Mouse (Mus musculus): ENCODE measurements around the gene Galnt12. TPM values are rescaled to one million over a fixed set of nuclear protein-coding genes. Genes with fewer than 3 reads are reported as not detected.

Galnt12 gene
- 1.6 and 2.1 TPM in 2 replicates for polyA plus RNA-seq (2014; fragmentation: Nextera tagmentation; extraction: Ambion mirVana)

- WGBS = under 1% methylated on average over 73 of the region's 74 CpGs
- no peak for ATAC-seq (ENCODE audit: insufficient number of reproducible peaks, insufficient read depth, low FRiP score, low read depth)
- peaks cover 2 to 5% of the 10 kb centered on the region in 2 experiments; a peak in 2 of 4 replicates for H3K4me1 ChIP-seq (ENCODE audit: control insufficient read depth in 2 of 2, insufficient read depth in 2 of 2, low read length in 2 of 2)
- H3K36me3 ChIP-seq (ENCODE audit: control insufficient read depth, insufficient read depth, low read length) = no peaks in the 10 kb centered on the region
- H3K27me3 ChIP-seq (ENCODE audit: control insufficient read depth, insufficient read depth, low read length) = peaks cover 36% of the 10 kb centered on the region
- H3K4me2 ChIP-seq (ENCODE audit: low read length) = peak within 1 kb of the TSS; percentile 100
- peak within 1 kb of the TSS; percentile 70 to 71 for H3K4me3 ChIP-seq (ENCODE audit: control insufficient read depth in 1 of 2, insufficient read depth in 1 of 2, low read depth in 1 of 2, low read length in 2 of 2)
- no peaks in the 10 kb centered on the region for H3K9me3 ChIP-seq (ENCODE audit: control insufficient read depth, low read length)
- H3K9ac ChIP-seq (ENCODE audit: low read length) = peak within 1 kb of the TSS; percentile 69
- H3K27ac ChIP-seq (replicated peaks in 1 of 2; ENCODE audit: control insufficient read depth in 1 of 2, insufficient read depth in 1 of 2, low read depth in 2 of 2, low read length in 2 of 2) = no peak within 1 kb of the TSS
Measured at GRCm38 (mm10) chr4:47091493-47092386, at the start of gene Galnt12. Gene Galnt12, plus strand, starts transcription at chr4:47091909.

DNA sequence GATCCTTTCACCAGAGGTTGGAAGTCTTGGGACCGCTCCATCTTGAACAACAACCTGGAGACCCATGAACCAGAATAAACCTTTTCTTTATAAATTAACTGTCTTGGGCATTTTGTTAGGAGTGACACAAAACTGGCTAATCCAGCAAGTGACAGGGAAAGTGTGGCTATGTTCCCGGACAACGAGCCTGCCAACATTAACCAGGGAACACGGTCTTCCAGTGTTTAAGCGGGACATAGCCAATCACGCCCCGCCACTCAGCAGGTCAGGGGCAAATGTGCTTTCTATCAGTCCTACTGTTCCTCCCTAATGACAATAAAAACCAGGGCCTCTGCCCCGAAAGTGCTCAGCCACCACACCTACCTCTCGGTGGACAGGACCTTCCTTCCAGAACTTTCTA is 47.8 kb upstream of the Galnt12 start:
- no peaks in the 10 kb centered on the region for H3K9me3 ChIP-seq (ENCODE audit: control insufficient read depth, low read length)
- no peak overlapping the region for H3K27ac ChIP-seq (replicated peaks in 1 of 2; ENCODE audit: control insufficient read depth in 1 of 2, insufficient read depth in 1 of 2, low read depth in 2 of 2, low read length in 2 of 2)
- peaks cover 8% of the 10 kb centered on the region; the same call in 1 of the 2 replicates for H3K36me3 ChIP-seq (ENCODE audit: control insufficient read depth, insufficient read depth, low read length)
- no peaks in the 10 kb centered on the region for H3K27me3 ChIP-seq (ENCODE audit: control insufficient read depth, insufficient read depth, low read length)
- H3K4me1 ChIP-seq (ENCODE audit: control insufficient read depth in 2 of 2, insufficient read depth in 2 of 2, low read length in 2 of 2) = no peaks in the 10 kb centered on the region
- no peak for ATAC-seq (ENCODE audit: insufficient number of reproducible peaks, insufficient read depth, low FRiP score, low read depth)
- WGBS = 89% methylated on average over 9 of the region's 9 CpGs
- H3K4me2 ChIP-seq (ENCODE audit: low read length) = no peak overlapping the region
- H3K9ac ChIP-seq (ENCODE audit: low read length) = no peak overlapping the region
- H3K4me3 ChIP-seq (ENCODE audit: control insufficient read depth in 1 of 2, insufficient read depth in 1 of 2, low read depth in 1 of 2, low read length in 2 of 2) = no peak overlapping the region

GRCm38 (mm10) chr4:47046974-47047373 is 44.7 kb upstream of the Galnt12 start:
- Histone ChIP-seq H3K4me2 (ENCODE audit: low read length) (no peak overlapping the region), H3K36me3 (ENCODE audit: control insufficient read depth, insufficient read depth, low read length) (no peaks in the 10 kb centered on the region), H3K4me1 (ENCODE audit: control insufficient read depth in 2 of 2, insufficient read depth in 2 of 2, low read length in 2 of 2) (peaks cover 2 to 9% of the 10 kb centered on the region in 2 experiments; a peak in 2 of 4 replicates), H3K9ac (ENCODE audit: low read length) (no peak overlapping the region), H3K9me3 (ENCODE audit: control insufficient read depth, low read length) (no peaks in the 10 kb centered on the region), H3K27me3 (ENCODE audit: control insufficient read depth, insufficient read depth, low read length) (0 out of 2 replicates have a peak, but pooled peaks cover 3% of the 10 kb centered on the region), H3K4me3 (ENCODE audit: control insufficient read depth in 1 of 2, insufficient read depth in 1 of 2, low read depth in 1 of 2, low read length in 2 of 2) (no peak overlapping the region), H3K27ac (replicated peaks in 1 of 2; ENCODE audit: control insufficient read depth in 1 of 2, insufficient read depth in 1 of 2, low read depth in 2 of 2, low read length in 2 of 2) (no peak overlapping the region)
- 81% methylated on average over 6 of the region's 6 CpGs for WGBS
- ATAC-seq (ENCODE audit: insufficient number of reproducible peaks, insufficient read depth, low FRiP score, low read depth) = no peak

- no peak overlapping the region for H3K4me2 ChIP-seq (ENCODE audit: low read length)
- ATAC-seq (ENCODE audit: insufficient number of reproducible peaks, insufficient read depth, low FRiP score, low read depth) = no peak
- H3K27me3 ChIP-seq (ENCODE audit: control insufficient read depth, insufficient read depth, low read length) = 0 out of 2 replicates have a peak, but pooled peaks cover 5% of the 10 kb centered on the region
- H3K36me3 ChIP-seq (ENCODE audit: control insufficient read depth, insufficient read depth, low read length) = no peaks in the 10 kb centered on the region
- no peak overlapping the region for H3K27ac ChIP-seq (replicated peaks in 1 of 2; ENCODE audit: control insufficient read depth in 1 of 2, insufficient read depth in 1 of 2, low read depth in 2 of 2, low read length in 2 of 2)
- H3K4me3 ChIP-seq (ENCODE audit: control insufficient read depth in 1 of 2, insufficient read depth in 1 of 2, low read depth in 1 of 2, low read length in 2 of 2) = no peak overlapping the region
- WGBS = 57% methylated on average over 4 of the region's 4 CpGs
- H3K4me1 ChIP-seq (ENCODE audit: control insufficient read depth in 2 of 2, insufficient read depth in 2 of 2, low read length in 2 of 2) = peaks cover 2 to 9% of the 10 kb centered on the region in 2 experiments; a peak in 2 of 4 replicates
- no peak overlapping the region for H3K9ac ChIP-seq (ENCODE audit: low read length)
- H3K9me3 ChIP-seq (ENCODE audit: control insufficient read depth, low read length) = no peaks in the 10 kb centered on the region
Measured at GRCm38 (mm10) chr4:47047765-47048164, 43.9 kb upstream of the Galnt12 start.

DNA sequence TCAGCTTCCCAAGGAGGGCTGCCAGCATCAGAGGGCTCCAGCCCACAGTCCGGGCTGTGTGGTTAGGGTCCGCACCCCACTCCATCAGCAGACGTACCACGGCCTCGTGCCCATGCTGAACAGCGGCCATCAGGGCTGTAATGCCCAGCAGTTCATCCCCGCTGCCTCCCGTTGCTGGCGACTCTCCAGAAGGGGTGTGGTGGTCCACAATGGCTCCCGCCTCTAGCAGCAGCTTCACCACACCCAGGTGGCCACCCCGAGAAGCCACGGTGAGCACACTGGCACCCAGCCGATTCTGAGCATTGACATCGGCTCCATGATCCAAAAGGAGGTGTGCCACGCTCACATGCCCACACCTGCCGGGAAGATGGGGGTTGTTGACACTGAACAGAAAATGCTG is 42.5 kb upstream of the Galnt12 start:
- Histone ChIP-seq H3K36me3 (ENCODE audit: control insufficient read depth, insufficient read depth, low read length) (no peaks in the 10 kb centered on the region), H3K4me2 (ENCODE audit: low read length) (no peak overlapping the region), H3K9me3 (ENCODE audit: control insufficient read depth, low read length) (0 out of 2 replicates have a peak, but pooled peaks cover 2% of the 10 kb centered on the region), H3K27me3 (ENCODE audit: control insufficient read depth, insufficient read depth, low read length) (0 out of 2 replicates have a peak, but pooled peaks cover 5% of the 10 kb centered on the region), H3K4me3 (ENCODE audit: control insufficient read depth in 1 of 2, insufficient read depth in 1 of 2, low read depth in 1 of 2, low read length in 2 of 2) (no peak overlapping the region), H3K9ac (ENCODE audit: low read length) (no peak overlapping the region), H3K27ac (replicated peaks in 1 of 2; ENCODE audit: control insufficient read depth in 1 of 2, insufficient read depth in 1 of 2, low read depth in 2 of 2, low read length in 2 of 2) (no peak overlapping the region), H3K4me1 (ENCODE audit: control insufficient read depth in 2 of 2, insufficient read depth in 2 of 2, low read length in 2 of 2) (peaks cover 2 to 9% of the 10 kb centered on the region in 2 experiments; a peak in 2 of 4 replicates)
- ATAC-seq (ENCODE audit: insufficient number of reproducible peaks, insufficient read depth, low FRiP score, low read depth) = no peak
- WGBS = 89% methylated on average over 16 of the region's 16 CpGs

GRCm38 (mm10) chr4:47050167-47050566 is 41.5 kb upstream of the Galnt12 start:
- Histone ChIP-seq H3K9ac (ENCODE audit: low read length) (no peak overlapping the region), H3K4me2 (ENCODE audit: low read length) (no peak overlapping the region)

DNA sequence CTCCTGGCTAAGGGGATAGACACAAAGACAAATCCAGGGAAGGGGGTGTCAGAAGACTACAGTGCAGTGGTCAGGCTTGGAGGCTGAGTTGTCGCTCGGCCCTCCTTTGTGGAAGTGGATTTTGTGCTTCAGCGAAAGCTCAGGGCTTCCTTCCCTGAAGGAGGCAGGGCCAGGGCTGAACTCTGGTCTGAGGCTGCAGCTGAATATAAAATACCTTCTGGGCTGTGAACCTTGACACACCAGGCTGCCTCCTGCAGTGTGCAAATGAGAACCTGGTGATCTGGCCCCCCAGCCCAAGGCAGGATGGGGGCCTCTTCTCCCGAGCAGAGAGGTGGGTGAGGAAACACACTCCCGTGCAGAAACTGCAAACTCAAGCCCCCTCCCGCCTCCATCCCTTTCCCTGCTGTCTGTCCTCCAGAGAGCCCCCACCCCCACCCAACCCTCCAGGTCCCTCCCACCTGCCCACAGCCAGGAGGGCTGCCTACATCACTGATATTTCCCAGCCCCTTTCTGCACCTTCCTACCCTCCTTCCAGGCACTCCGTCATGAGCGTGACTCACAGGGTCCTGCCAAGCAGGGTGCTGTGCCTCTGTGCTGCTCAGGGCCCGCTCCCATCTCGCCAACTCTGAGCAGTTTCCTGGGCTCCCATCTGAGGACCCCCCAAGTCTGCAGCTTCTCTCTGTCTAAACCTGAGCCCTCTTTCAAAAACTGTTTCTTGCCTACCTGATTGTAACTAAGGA is 40.9 kb upstream of the Galnt12 start:
- Histone ChIP-seq H3K27ac (replicated peaks in 1 of 2; ENCODE audit: control insufficient read depth in 1 of 2, insufficient read depth in 1 of 2, low read depth in 2 of 2, low read length in 2 of 2) (no peak overlapping the region), H3K9ac (ENCODE audit: low read length) (no peak overlapping the region)
- ATAC-seq (ENCODE audit: insufficient number of reproducible peaks, insufficient read depth, low FRiP score, low read depth) = no peak

More at GRCm38 (mm10) chr4:47050167-47050566, 41.5 kb upstream of the Galnt12 start:
- Histone ChIP-seq H3K36me3 (ENCODE audit: control insufficient read depth, insufficient read depth, low read length) (no peaks in the 10 kb centered on the region), H3K27me3 (ENCODE audit: control insufficient read depth, insufficient read depth, low read length) (0 out of 2 replicates have a peak, but pooled peaks cover 5% of the 10 kb centered on the region), H3K4me3 (ENCODE audit: control insufficient read depth in 1 of 2, insufficient read depth in 1 of 2, low read depth in 1 of 2, low read length in 2 of 2) (no peak overlapping the region), H3K4me1 (ENCODE audit: control insufficient read depth in 2 of 2, insufficient read depth in 2 of 2, low read length in 2 of 2) (peaks cover 2 to 9% of the 10 kb centered on the region in 2 experiments; a peak in 2 of 4 replicates), H3K9me3 (ENCODE audit: control insufficient read depth, low read length) (0 out of 2 replicates have a peak, but pooled peaks cover 2% of the 10 kb centered on the region), H3K27ac (replicated peaks in 1 of 2; ENCODE audit: control insufficient read depth in 1 of 2, insufficient read depth in 1 of 2, low read depth in 2 of 2, low read length in 2 of 2) (no peak overlapping the region)
- ATAC-seq (ENCODE audit: insufficient number of reproducible peaks, insufficient read depth, low FRiP score, low read depth) = 0 out of 2 replicates have a peak, but pooled peaks have one; percentile 56
- 0% methylated on average over 1 of the region's 1 CpGs for WGBS

More for the DNA sequence above, 40.9 kb upstream of the Galnt12 start:
- no peak overlapping the region for H3K4me2 ChIP-seq (ENCODE audit: low read length)
- no peak overlapping the region for H3K4me3 ChIP-seq (ENCODE audit: control insufficient read depth in 1 of 2, insufficient read depth in 1 of 2, low read depth in 1 of 2, low read length in 2 of 2)
- H3K36me3 ChIP-seq (ENCODE audit: control insufficient read depth, insufficient read depth, low read length) = no peaks in the 10 kb centered on the region
- peaks cover 2 to 9% of the 10 kb centered on the region in 2 experiments; a peak in 2 of 4 replicates for H3K4me1 ChIP-seq (ENCODE audit: control insufficient read depth in 2 of 2, insufficient read depth in 2 of 2, low read length in 2 of 2)
- WGBS = 22% methylated on average over 9 of the region's 10 CpGs
- H3K27me3 ChIP-seq (ENCODE audit: control insufficient read depth, insufficient read depth, low read length) = 0 out of 2 replicates have a peak, but pooled peaks cover 5% of the 10 kb centered on the region
- H3K9me3 ChIP-seq (ENCODE audit: control insufficient read depth, low read length) = 0 out of 2 replicates have a peak, but pooled peaks cover 2% of the 10 kb centered on the region
